Mouse (Mus musculus): Measurements from ENCODE around the gene Slc35d1.

Gene Slc35d1

GRCm38 (mm10) chr4:103214925-103215820 is at the start of gene Slc35d1:
Gene Slc35d1 (minus strand): TSS chr4:103215164.
- peak; percentile 25 for DNase-seq (ENCODE audit: low read depth, low spot score)

DNA sequence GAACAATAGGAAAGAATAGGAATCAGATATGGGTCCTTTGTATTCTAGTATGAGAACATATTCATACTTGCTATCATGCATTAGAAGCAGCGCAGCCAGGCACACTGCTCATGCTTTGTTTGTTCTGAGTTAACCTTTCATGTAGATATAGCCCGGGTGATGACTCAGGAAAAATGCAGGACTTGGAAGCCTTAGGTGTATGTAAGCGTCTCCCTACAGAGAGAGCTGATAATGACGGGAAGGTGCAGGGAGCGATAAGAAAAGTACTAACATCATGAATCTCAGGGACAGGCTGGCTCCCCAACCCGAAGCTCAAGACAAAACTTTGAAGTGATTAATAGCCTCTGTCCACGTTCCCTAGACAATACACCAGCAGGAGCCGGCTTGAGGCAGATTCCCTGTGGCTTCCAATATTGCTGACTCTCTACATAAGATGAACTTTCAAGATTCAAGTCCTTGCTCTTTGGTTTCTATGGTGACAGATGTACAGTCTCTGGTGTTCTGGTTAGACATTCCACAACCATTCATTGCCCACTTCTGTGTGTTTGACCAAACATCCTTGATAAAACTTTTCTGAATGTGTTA is 48.9 kb upstream of the Slc35d1 start:
- DNase-seq (ENCODE audit: low read depth, low spot score) = no peak

DNA sequence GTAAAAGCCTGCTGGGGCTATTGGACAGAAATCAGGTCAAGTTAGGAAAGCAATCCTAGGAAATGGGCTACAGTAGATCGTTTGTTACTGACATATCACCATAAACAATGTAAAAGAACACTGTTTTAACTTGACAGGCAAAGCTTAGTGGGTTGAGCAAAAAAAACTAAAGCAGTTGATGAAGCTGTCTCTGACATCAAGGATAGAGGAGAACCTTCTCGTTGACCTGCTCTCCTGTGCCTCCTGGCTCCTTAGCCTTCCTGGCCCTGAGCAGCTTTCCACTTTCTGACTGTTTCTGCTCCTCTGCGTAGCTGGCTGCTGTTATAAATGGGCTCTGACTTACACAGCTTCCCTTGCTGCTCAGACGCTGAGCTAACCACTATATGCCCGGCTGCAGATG is 48.4 kb upstream of the Slc35d1 start:
- no peak for DNase-seq (ENCODE audit: low read depth, low spot score)

GRCm38 (mm10) chr4:103258817-103259216 is 43.9 kb upstream of the Slc35d1 start:
- no peak for DNase-seq (ENCODE audit: low read depth, low spot score)

DNA sequence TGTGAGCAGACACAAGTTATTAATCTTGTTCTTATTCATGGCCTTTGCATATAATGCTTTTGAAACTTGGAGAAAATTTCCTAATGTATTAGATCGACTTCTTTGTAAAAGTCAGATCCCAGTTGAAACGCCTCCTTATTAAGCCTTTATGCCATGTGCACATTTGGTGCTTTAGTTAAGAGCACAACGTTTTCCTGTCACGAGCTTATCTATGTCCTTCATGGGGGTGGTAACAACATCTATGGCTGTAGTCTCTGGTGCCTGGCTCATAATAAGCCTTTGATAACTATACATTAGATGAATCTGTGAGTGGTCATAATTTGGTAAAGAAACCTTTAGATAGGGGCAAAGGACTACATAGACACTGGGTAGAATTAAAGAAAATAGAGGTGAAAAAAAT is 38.9 kb upstream of the Slc35d1 start:
- no peak for DNase-seq (ENCODE audit: low read depth, low spot score)

- no peak for DNase-seq (ENCODE audit: low read depth, low spot score)
These were observed 34.6 kb upstream of the Slc35d1 start for GRCm38 (mm10) chr4:103249436-103250085.

- DNase-seq (ENCODE audit: low read depth, low spot score) = no peak
These were observed 32.8 kb upstream of the Slc35d1 start for GRCm38 (mm10) chr4:103247813-103248212.

GRCm38 (mm10) chr4:103247249-103247648 is 32.3 kb upstream of the Slc35d1 start:
- DNase-seq (ENCODE audit: low read depth, low spot score) = no peak

DNA sequence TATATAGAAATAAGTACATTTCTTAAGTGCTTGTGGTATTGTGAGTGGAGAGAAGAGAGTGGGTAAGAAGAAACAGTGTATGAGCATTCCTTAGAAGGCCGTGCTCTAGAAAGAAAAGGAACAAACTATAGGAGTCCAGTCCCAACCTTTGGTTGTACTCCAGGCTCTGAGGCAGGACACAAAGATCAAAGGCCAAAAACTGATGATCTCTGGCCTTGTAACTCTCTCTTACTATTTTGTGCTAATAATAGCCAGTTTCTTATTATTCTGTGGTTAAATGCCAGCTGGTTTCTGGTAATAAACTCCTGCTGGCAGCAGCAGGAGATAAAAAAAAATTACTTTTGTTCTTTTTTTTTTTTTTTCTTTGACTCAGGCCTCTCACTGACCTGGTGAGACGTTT is 17.2 kb upstream of the Slc35d1 start:
- no peak for DNase-seq (ENCODE audit: low read depth, low spot score)

GRCm38 (mm10) chr4:103222854-103223253 is 7.9 kb upstream of the Slc35d1 start:
- no peak for DNase-seq (ENCODE audit: low read depth, low spot score)

- no peak for DNase-seq (ENCODE audit: low read depth, low spot score)
These were observed 6.8 kb upstream of the Slc35d1 start for GRCm38 (mm10) chr4:103221789-103222188.

GRCm38 (mm10) chr4:103219011-103219410 is 4.0 kb upstream of the Slc35d1 start:
- DNase-seq (ENCODE audit: low read depth, low spot score) = no peak

DNA sequence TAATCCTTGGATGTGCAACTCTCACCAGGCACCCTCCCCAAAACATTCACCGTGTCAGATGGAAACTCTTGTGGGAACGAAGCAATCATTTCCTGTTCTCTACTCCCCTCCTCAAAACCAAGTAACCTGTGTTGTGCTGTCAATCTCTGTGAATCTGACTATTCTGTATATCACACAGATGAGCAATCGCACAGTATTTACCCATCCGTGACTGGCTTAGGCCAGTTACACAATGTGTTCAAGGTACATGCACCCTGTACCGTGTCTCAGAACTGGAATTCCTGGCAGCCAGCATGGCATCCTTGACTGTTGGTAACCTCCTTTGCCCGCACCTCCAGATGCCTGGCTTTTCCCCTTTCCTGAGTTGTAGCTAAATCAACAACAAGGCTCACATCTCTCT is 1.1 kb upstream of the Slc35d1 start:
- no peak for DNase-seq (ENCODE audit: low read depth, low spot score)

DNA sequence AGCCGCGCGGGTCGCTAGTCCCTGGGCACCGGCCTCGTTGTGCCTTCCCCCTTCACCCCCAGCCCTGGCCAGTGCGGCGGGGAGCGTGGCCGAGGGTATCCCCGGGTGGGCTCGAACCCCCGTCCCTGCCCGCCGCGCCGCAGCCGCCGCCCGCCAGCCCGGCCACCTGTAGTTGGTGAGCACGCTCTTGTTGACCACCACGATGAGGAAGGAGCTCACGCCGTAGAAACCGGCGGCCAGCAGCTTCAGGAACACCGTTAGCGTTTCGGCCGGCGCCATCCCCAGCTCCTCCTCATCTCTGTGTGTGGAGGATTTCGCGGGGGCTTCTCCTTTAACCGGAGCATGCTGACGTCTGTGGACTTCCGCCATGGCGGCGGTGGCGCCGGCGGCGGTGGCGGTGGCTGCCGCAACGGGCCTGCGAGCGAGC is 453 bp downstream of the Slc35d1 start:
- DNase-seq (ENCODE audit: low read depth, low spot score) = peak; percentile 23

- DNase-seq (ENCODE audit: low read depth, low spot score) = no peak
These were observed 986 bp downstream of the Slc35d1 start for GRCm38 (mm10) chr4:103213859-103214497.

GRCm38 (mm10) chr4:103208553-103208952 is 6.4 kb downstream of the Slc35d1 start:
- no peak for DNase-seq (ENCODE audit: low read depth, low spot score)

DNA sequence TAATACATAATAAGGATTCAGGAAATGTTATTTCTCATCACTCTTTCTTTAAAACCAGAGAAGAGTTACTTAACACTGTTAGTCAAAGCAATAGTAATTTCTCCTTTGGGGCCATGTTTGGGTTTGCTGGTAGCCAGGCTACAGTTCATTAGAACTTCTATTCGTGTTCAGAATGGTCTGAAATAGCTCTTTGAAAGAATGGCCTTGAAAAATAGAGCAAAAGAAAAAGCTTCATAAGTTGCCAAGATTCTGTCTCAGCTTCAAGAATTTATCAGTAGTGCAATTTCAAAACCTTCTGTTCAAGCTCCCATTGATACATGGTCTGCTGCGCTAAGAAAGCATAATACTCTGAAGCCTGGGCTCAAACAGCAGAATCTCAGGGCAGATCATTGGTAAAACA is 11.3 kb downstream of the Slc35d1 start:
- DNase-seq (ENCODE audit: low read depth, low spot score) = no peak

DNA sequence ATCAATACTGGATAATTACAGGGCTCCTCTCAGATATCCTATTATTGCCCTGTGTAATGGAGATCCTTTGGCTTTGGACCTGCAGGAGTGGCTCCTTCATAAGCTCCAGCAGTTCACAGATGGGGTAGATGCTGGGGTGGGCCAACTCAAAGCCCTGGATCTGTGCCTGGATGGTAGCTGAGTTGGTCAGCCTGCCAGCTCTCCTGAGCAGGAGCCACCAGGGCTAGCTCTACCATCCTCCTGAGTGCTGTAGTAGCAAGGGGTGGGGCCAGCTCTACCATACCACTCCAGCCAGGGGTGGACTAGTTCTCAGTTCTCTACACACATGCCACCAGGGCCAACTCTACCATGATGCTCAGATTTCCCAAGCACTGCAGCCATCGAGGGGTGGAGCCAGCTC is 14.9 kb downstream of the Slc35d1 start:
- DNase-seq (ENCODE audit: low read depth, low spot score) = no peak

DNA sequence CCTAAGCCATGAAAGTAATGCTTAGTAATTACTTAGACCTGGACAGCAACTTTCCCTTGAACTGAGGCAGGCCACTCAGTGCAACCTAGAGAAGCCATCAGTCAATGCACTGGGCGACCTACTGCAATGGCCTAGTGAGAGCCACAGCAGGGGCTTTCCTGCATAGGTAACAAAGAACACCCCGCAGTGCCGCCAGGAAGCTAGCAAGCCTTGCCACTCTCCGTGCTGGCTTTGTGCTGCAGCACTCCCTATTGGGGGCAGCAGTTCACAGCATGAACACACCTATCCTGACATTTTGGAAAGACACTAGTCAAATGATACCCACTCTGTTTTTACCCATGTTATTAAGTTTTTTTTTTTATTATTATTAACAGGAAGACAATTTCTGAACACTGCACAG is 15.9 kb downstream of the Slc35d1 start:
- DNase-seq (ENCODE audit: low read depth, low spot score) = no peak

DNA sequence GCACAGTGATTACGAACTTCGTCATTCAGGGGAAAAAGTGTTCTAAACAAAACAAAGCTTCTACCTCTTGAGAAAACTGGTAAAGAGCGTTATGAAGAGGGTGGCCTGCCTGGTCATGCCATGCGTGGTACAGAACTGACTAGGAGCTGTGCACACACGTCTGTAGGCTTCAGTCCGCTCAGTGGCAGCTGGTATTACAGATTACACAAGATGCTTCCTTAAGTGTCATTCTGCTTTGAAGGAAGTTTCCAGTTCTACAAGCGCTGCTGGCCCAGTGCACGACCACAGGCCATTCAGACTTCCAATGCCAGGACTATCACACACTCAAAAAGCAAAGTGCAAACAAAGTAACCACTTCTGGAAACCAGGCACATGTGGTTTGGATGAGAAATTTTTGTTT is 17.6 kb downstream of the Slc35d1 start:
- DNase-seq (ENCODE audit: low read depth, low spot score) = no peak

- no peak for DNase-seq (ENCODE audit: low read depth, low spot score)
These were observed 22.5 kb downstream of the Slc35d1 start for GRCm38 (mm10) chr4:103192421-103192820.
